Mouse (Mus musculus): ENCODE data around the gene Tmem169. TPM values are rescaled to one million over a fixed set of nuclear protein-coding genes. Genes with fewer than 3 reads are reported as not detected.

Gene Tmem169
- polyA plus RNA-seq, 1 experiment from 2014 or later, result 5.5 TPM

- no peak overlapping the region for H3K4me2 ChIP-seq
- ATAC-seq (ENCODE audit: insufficient number of reproducible peaks, insufficient read depth, low FRiP score, low TSS enrichment, low read depth), result no peak
- H3K9ac ChIP-seq (replicated peaks), result no peak overlapping the region
- H3K27me3 ChIP-seq, result 0 out of 2 replicates have a peak, but pooled peaks cover 3% of the 10 kb centered on the region
- 88% methylated on average over 4 of the region's 4 CpGs for WGBS
- H3K9me3 ChIP-seq, result no peaks in the 10 kb centered on the region
- H3K27ac ChIP-seq, result no peak overlapping the region
- H3K36me3 ChIP-seq, result no peaks in the 10 kb centered on the region
- H3K4me3 ChIP-seq (replicated peaks), result no peak overlapping the region
- 0 out of 2 replicates have a peak, but pooled peaks cover 10% of the 10 kb centered on the region for H3K4me1 ChIP-seq (replicated peaks)
Observed at GRCm38 (mm10) chr1:72287893-72288292, 3.7 kb downstream of the Tmem169 start.

DNA sequence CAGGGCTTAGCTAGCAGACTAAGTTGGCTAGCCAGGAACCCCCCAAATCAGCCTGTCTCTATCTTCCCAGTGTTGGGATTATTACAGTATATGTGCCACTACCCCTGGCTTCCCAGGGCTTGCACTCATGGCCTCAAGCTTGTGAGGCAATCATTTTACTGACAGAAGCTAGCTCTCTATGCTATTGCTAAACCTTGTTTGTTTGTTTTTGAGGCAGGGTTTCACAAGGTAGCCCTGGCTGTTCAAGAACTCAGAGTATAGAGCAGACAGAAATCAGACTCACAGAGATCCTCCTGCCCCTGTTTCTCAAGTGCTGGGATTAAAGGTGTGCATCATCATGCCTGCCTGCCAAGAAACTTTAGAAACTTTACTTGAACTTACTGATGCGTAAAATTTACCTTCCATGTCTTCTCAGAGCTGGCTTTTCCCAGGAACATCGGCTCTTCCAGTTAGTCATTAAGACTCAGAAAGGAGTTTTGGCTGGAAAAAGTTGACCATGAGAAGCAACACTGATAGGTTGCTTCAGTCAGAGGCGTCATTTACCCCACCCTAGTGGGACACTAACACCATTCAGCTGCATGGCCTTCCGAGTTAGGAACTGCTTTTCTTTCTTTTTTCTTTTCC is 4.5 kb downstream of the Tmem169 start:
- H3K27me3 ChIP-seq, result 0 out of 2 replicates have a peak, but pooled peaks cover 3% of the 10 kb centered on the region
- WGBS, result 81% methylated on average over 4 of the region's 4 CpGs
- H3K27ac ChIP-seq, result no peak overlapping the region
- H3K9me3 ChIP-seq, result no peaks in the 10 kb centered on the region
- H3K36me3 ChIP-seq, result no peaks in the 10 kb centered on the region
- H3K4me1 ChIP-seq (replicated peaks), result 0 out of 2 replicates have a peak, but pooled peaks cover 10% of the 10 kb centered on the region
- no peak overlapping the region for H3K9ac ChIP-seq (replicated peaks)
- H3K4me3 ChIP-seq (replicated peaks), result no peak overlapping the region
- no peak for ATAC-seq (ENCODE audit: insufficient number of reproducible peaks, insufficient read depth, low FRiP score, low TSS enrichment, low read depth)
- H3K4me2 ChIP-seq, result no peak overlapping the region

DNA sequence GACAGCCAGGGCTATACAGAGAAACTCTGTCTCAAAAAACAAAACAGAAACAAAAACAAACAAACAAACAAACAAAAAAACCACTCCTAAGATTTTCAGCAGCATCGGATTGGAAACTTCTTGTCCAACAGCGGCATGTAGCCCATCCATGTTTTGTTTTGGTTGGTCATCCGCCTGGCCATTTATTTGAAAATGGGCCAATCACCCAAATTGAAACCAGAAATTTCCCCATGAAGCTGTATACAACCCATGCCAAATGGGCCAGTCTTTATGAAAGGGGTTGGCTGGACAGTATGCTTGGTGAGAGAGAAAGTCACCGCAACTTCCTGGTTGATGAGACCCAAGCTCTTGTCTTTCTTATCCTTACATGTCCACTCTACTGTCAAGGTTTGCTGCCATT is 6.7 kb downstream of the Tmem169 start:
- no peaks in the 10 kb centered on the region for H3K9me3 ChIP-seq
- H3K27ac ChIP-seq, result no peak overlapping the region
- no peaks in the 10 kb centered on the region for H3K27me3 ChIP-seq
- H3K36me3 ChIP-seq, result no peaks in the 10 kb centered on the region
- H3K4me3 ChIP-seq (replicated peaks), result no peak overlapping the region
- 0 out of 2 replicates have a peak, but pooled peaks cover 5% of the 10 kb centered on the region for H3K4me1 ChIP-seq (replicated peaks)
- WGBS, result 97% methylated on average over 4 of the region's 4 CpGs
- no peak overlapping the region for H3K9ac ChIP-seq (replicated peaks)
- H3K4me2 ChIP-seq, result no peak overlapping the region
- no peak for ATAC-seq (ENCODE audit: insufficient number of reproducible peaks, insufficient read depth, low FRiP score, low TSS enrichment, low read depth)

DNA sequence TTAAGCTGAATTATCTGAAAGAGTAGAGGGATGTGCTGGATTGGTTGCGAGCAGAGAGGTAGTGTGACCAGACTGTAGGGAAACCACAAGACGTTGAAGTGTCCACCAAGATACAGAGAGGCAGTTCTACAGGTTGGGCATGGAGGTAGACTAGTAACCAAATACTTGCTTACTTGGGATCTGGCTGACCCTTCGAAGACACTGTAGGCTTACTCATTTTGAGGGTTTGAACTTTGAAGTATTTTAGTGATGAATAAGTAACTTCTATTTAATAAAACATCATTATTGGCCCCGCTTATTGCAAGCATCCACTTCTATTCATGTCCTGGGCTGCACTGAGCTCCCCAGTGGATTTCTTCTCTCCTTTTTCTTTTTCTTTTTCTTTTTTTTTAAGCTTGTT is 7.3 kb downstream of the Tmem169 start:
- Histone ChIP-seq H3K4me2 (no peak overlapping the region), H3K4me3 (replicated peaks) (no peak overlapping the region), H3K9me3 (no peaks in the 10 kb centered on the region), H3K27ac (no peak overlapping the region), H3K4me1 (replicated peaks) (0 out of 2 replicates have a peak, but pooled peaks cover 5% of the 10 kb centered on the region), H3K9ac (replicated peaks) (no peak overlapping the region), H3K27me3 (no peaks in the 10 kb centered on the region), H3K36me3 (no peaks in the 10 kb centered on the region)
- WGBS, result 92% methylated on average over 4 of the region's 4 CpGs
- ATAC-seq (ENCODE audit: insufficient number of reproducible peaks, insufficient read depth, low FRiP score, low TSS enrichment, low read depth), result no peak

GRCm38 (mm10) chr1:72291925-72292324 is 7.8 kb downstream of the Tmem169 start:
- H3K27me3 ChIP-seq, result no peaks in the 10 kb centered on the region
- no peaks in the 10 kb centered on the region for H3K9me3 ChIP-seq
- 87% methylated on average over 2 of the region's 2 CpGs for WGBS
- ATAC-seq (ENCODE audit: insufficient number of reproducible peaks, insufficient read depth, low FRiP score, low TSS enrichment, low read depth), result no peak
- 0 out of 2 replicates have a peak, but pooled peaks cover 3% of the 10 kb centered on the region for H3K4me1 ChIP-seq (replicated peaks)
- H3K36me3 ChIP-seq, result no peaks in the 10 kb centered on the region
- no peak overlapping the region for H3K9ac ChIP-seq (replicated peaks)
- H3K4me2 ChIP-seq, result no peak overlapping the region
- no peak overlapping the region for H3K27ac ChIP-seq
- no peak overlapping the region for H3K4me3 ChIP-seq (replicated peaks)

GRCm38 (mm10) chr1:72293869-72294663 is 9.9 kb downstream of the Tmem169 start:
- Histone ChIP-seq H3K4me3 (replicated peaks) (no peak overlapping the region), H3K4me2 (no peak overlapping the region), H3K27me3 (no peaks in the 10 kb centered on the region), H3K36me3 (no peaks in the 10 kb centered on the region), H3K9ac (replicated peaks) (no peak overlapping the region), H3K9me3 (no peaks in the 10 kb centered on the region), H3K27ac (no peak overlapping the region), H3K4me1 (replicated peaks) (no peaks in the 10 kb centered on the region)
- WGBS, result 66% methylated on average over 4 of the region's 4 CpGs
- ATAC-seq (ENCODE audit: insufficient number of reproducible peaks, insufficient read depth, low FRiP score, low TSS enrichment, low read depth), result no peak

DNA sequence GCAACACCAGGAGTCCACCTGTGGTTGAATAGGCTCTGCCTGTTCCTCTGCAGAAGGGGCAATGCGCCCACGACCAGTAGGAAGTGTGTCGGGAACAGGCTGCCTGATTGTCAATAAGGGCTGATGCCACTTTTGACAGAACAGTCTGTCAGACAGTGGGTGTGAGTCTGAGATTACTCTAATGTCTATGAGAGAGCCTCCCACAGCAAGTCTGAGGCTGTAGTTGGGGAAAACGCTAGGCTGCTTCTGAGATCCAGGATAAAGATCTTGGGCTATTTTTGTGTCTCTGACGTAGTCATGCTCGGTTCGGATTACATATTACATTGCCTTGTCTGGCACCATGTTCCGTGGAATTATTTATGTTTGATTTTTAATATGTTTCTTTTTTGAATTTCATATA is 11.6 kb downstream of the Tmem169 start:
- Histone ChIP-seq H3K9me3 (no peaks in the 10 kb centered on the region), H3K4me2 (no peak overlapping the region), H3K36me3 (peaks cover 3% of the 10 kb centered on the region; the same call in 1 of the 2 replicates), H3K9ac (replicated peaks) (no peak overlapping the region), H3K4me1 (replicated peaks) (no peaks in the 10 kb centered on the region), H3K27ac (no peak overlapping the region), H3K27me3 (no peaks in the 10 kb centered on the region), H3K4me3 (replicated peaks) (no peak overlapping the region)
- 81% methylated on average over 8 of the region's 8 CpGs for WGBS
- ATAC-seq (ENCODE audit: insufficient number of reproducible peaks, insufficient read depth, low FRiP score, low TSS enrichment, low read depth), result no peak

- Histone ChIP-seq H3K4me2 (no peak overlapping the region), H3K9me3 (no peaks in the 10 kb centered on the region), H3K9ac (replicated peaks) (no peak overlapping the region), H3K4me1 (replicated peaks) (0 out of 2 replicates have a peak, but pooled peaks cover 3% of the 10 kb centered on the region), H3K36me3 (peaks cover 3% of the 10 kb centered on the region; the same call in 1 of the 2 replicates), H3K4me3 (replicated peaks) (no peak overlapping the region), H3K27ac (no peak overlapping the region), H3K27me3 (no peaks in the 10 kb centered on the region)
- 88% methylated on average over 1 of the region's 1 CpGs for WGBS
- ATAC-seq (ENCODE audit: insufficient number of reproducible peaks, insufficient read depth, low FRiP score, low TSS enrichment, low read depth), result no peak
Observed at GRCm38 (mm10) chr1:72301845-72302244, 17.7 kb downstream of the Tmem169 start.

DNA sequence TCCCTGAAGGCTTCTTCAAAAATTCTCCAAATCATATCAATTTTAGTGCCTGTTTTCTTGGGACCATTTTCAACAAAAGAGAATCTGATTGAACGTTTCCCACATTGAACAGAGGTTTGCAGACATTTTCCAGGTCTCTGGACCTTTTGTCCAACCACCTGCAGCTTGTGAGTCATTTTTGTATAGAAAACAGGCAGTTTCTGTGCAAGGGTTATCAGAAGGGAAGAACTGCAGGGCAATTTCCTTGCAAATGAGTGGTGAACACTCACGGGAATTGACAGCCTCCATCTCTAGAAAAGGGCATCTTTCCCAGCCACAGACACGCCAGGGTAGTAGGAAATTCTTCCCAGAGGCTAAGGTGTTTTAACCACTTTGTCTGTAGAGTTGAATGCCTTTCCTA is 22.1 kb downstream of the Tmem169 start:
- WGBS, result 71% methylated on average over 3 of the region's 3 CpGs
- Histone ChIP-seq H3K4me3 (replicated peaks) (no peak overlapping the region), H3K4me2 (peak overlapping the region; percentile 57; the same call in 1 of the 2 replicates), H3K9me3 (no peaks in the 10 kb centered on the region), H3K4me1 (replicated peaks) (peaks cover 27% of the 10 kb centered on the region), H3K27me3 (no peaks in the 10 kb centered on the region), H3K27ac (peak overlapping the region; percentile 93; the same call in 1 of the 2 replicates), H3K9ac (replicated peaks) (0 out of 2 replicates have a peak overlapping the region, but pooled peaks have one; percentile 4), H3K36me3 (peaks cover 5% of the 10 kb centered on the region; the same call in 1 of the 2 replicates)
- ATAC-seq (ENCODE audit: insufficient number of reproducible peaks, insufficient read depth, low FRiP score, low TSS enrichment, low read depth), result no peak

DNA sequence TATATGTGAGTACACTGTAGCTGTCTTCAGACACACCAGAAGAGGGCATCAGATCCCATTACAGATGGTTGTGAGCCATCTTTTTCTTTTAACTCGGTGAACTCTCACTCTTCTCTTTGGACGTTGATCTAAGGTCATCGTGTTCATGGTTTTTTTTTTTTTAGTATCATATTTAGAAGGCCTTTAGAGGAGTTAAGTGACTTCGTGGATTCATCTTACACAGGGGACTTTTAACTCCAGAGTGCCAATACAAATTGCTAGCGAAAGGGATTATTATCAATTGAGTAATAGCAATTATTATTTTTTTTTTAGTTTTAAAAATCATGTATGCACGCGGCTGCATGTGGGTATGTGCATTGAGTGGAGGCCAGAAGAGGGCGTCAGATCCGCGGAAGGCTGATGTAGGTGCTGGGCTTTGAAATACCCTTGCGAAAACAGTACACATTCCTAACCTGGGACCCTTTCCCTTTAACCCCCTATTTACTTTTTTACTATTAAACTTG is 22.6 kb downstream of the Tmem169 start:
- H3K4me3 ChIP-seq (replicated peaks), result peak overlapping the region; percentile 55
- no peaks in the 10 kb centered on the region for H3K9me3 ChIP-seq
- H3K27ac ChIP-seq, result peak overlapping the region; percentile 93
- H3K36me3 ChIP-seq, result peaks cover 10% of the 10 kb centered on the region; the same call in 1 of the 2 replicates
- peak overlapping the region; percentile 57 for H3K4me2 ChIP-seq
- WGBS, result 4% methylated on average over 11 of the region's 11 CpGs
- peaks cover 27% of the 10 kb centered on the region for H3K4me1 ChIP-seq (replicated peaks)
- H3K27me3 ChIP-seq, result no peaks in the 10 kb centered on the region
- H3K9ac ChIP-seq (replicated peaks), result peak overlapping the region; percentile 68
- ATAC-seq (ENCODE audit: insufficient number of reproducible peaks, insufficient read depth, low FRiP score, low TSS enrichment, low read depth), result peak; percentile 52

- ATAC-seq (ENCODE audit: insufficient number of reproducible peaks, insufficient read depth, low FRiP score, low TSS enrichment, low read depth), result peak; percentile 94
- Histone ChIP-seq H3K4me1 (replicated peaks) (peaks cover 27% of the 10 kb centered on the region), H3K9ac (replicated peaks) (peak within 1 kb of the TSS; percentile 68), H3K36me3 (peaks cover 16% of the 10 kb centered on the region), H3K27me3 (no peaks in the 10 kb centered on the region), H3K27ac (peak within 1 kb of the TSS; percentile 93), H3K4me2 (peak within 1 kb of the TSS; percentile 57), H3K9me3 (no peaks in the 10 kb centered on the region), H3K4me3 (replicated peaks) (peak within 1 kb of the TSS; percentile 55)
- under 1% methylated on average over 21 of the region's 21 CpGs for WGBS
Observed at GRCm38 (mm10) chr1:72307317-72307798, 23.2 kb downstream of the Tmem169 start, which contains the start of gene Xrcc5. Gene Xrcc5, plus strand, starts transcription at chr1:72307421.

Data from limb, embryonic 12.5 days (tissue).